Mouse (Mus musculus) liver (tissue): ENCODE results near the gene Atxn1.

Source experiments
- DNase-seq: peaks from one replicate; pipeline ENCODE4 v3.0.0-alpha.2; 2020; ENCODE audit warnings: mixed read lengths

The Atxn1 gene

GRCm38 (mm10) chr13:45559258-45559657, 405.6 kb downstream of the Atxn1 start:
- DNase-seq: no peak

GRCm38 (mm10) chr13:45558367-45558766, 406.4 kb downstream of the Atxn1 start:
- DNase-seq: no peak

GRCm38 (mm10) chr13:45553674-45554073, 411.1 kb downstream of the Atxn1 start:
- no peak for DNase-seq

- peak; percentile 76 for DNase-seq
Observed at GRCm38 (mm10) chr13:45547549-45547948, 417.3 kb downstream of the Atxn1 start.

- DNase-seq: peak; percentile 57
Observed at GRCm38 (mm10) chr13:45546946-45547345, 417.9 kb downstream of the Atxn1 start.

GRCm38 (mm10) chr13:45545974-45546373, 418.8 kb downstream of the Atxn1 start:
- peak; percentile 93 for DNase-seq

GRCm38 (mm10) chr13:45539205-45539568, 425.6 kb downstream of the Atxn1 start:
- DNase-seq: peak; percentile 81

- DNase-seq: peak; percentile 66
Observed at GRCm38 (mm10) chr13:45538532-45539204, 426.1 kb downstream of the Atxn1 start.

- DNase-seq: no peak
Observed at GRCm38 (mm10) chr13:45538091-45538490, 426.7 kb downstream of the Atxn1 start.

- no peak for DNase-seq
Observed at GRCm38 (mm10) chr13:45537110-45537509, 427.7 kb downstream of the Atxn1 start.

GRCm38 (mm10) chr13:45535731-45536453, 428.9 kb downstream of the Atxn1 start:
- no peak for DNase-seq

- no peak for DNase-seq
Observed at GRCm38 (mm10) chr13:45530754-45531153, 434.1 kb downstream of the Atxn1 start.

- no peak for DNase-seq
Observed at GRCm38 (mm10) chr13:45528787-45529186, 436.0 kb downstream of the Atxn1 start.

- DNase-seq: peak; percentile 91
Observed at GRCm38 (mm10) chr13:45527232-45527964, 437.4 kb downstream of the Atxn1 start.

- DNase-seq: no peak
Observed at GRCm38 (mm10) chr13:45526230-45526629, 438.6 kb downstream of the Atxn1 start.

GRCm38 (mm10) chr13:45524791-45525435, 439.9 kb downstream of the Atxn1 start:
- DNase-seq: no peak

- no peak for DNase-seq
Observed at GRCm38 (mm10) chr13:45524305-45524704, 440.5 kb downstream of the Atxn1 start.

- DNase-seq: peak; percentile 56
Observed at GRCm38 (mm10) chr13:45516501-45517393, 448.1 kb downstream of the Atxn1 start.

GRCm38 (mm10) chr13:45514832-45515422, 449.9 kb downstream of the Atxn1 start:
- no peak for DNase-seq

GRCm38 (mm10) chr13:45514115-45514514, 450.7 kb downstream of the Atxn1 start:
- peak; percentile 54 for DNase-seq
